Mouse (Mus musculus) heart, adult 18-20 months (tissue): ENCODE data around the gene Syt17. TPM values are rescaled to one million over a fixed set of nuclear protein-coding genes. Genes with fewer than 3 reads are reported as not detected.

Source experiments
- DNase-seq, 2 experiments: peaks; one replicate each; pipeline ENCODE4 v3.0.0; 2021 to 2022; ENCODE audit warnings: mixed read lengths in 1 of 2
- total RNA-seq, 2 experiments: library from RNA; stranded (reverse); gene quantifications; 2 replicates each; pipeline ENCODE4 v1.2.3; 2021

Gene Syt17
- total RNA-seq, 2 experiments from 2014 or later = 0.57 to 1.2 TPM

- DNase-seq = no peak
Observed at GRCm38 (mm10) chr7:118462818-118463762, 15.1 kb upstream of the Syt17 start.

DNA sequence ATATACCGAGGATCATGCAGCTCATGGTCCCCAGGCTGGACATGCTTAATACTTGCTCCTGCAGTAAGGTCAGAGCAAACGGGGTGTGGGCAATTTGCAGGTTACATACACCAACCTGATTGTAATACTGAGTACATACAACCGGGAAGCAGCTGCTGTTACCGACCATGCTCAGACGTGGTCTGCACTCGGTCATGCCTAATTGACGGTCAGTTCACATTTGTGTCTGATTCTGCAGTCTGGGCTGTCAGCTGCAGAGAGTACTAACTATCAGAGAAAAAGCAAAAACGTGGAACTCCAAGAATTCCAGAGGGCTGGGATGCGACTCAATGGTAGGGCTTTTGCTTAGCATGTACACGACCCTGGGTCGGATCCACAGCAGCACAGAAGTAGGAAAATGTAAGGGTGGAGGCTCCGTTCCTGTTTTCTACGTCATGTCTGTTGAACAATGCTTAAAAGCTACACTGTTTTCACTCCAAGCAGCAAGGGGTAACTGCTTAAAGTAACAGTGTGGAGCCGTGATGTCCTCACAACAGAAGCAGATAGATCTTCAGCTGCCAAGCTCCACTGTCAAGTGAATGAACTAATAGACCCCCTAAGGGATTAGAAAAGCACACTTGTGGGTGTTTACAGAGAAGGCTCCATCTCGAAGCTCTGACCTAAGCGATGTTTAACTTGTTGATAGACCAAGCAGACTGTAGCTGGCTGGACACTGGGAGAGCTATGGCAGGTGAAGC is 13.5 kb upstream of the Syt17 start:
- no peak for DNase-seq

- no peak for DNase-seq
Observed at GRCm38 (mm10) chr7:118453722-118454121, 5.7 kb upstream of the Syt17 start.

DNA sequence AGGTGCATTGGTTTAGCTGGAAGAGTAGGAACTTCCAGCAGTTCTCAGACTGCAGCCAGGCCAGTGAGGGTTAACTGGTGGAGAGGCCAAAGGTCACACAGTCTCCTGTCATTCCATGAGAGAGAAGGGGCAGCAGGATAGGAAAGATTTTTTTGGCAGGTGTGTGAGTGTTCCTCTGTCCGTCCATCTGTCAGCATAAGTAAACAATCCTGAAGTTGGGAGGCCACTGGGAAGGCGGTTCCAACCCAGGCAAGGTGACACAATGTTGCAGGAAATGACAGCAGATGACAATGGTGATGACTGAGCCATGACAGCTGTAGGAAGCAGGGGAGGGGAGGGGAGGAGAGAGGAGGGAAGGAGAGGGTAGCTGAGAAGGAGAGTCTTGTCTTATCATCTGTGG is 4.9 kb upstream of the Syt17 start:
- DNase-seq = no peak

GRCm38 (mm10) chr7:118447291-118448133 is 510 bp downstream of the Syt17 start:
- peak; percentile 70 to 73 for DNase-seq

DNA sequence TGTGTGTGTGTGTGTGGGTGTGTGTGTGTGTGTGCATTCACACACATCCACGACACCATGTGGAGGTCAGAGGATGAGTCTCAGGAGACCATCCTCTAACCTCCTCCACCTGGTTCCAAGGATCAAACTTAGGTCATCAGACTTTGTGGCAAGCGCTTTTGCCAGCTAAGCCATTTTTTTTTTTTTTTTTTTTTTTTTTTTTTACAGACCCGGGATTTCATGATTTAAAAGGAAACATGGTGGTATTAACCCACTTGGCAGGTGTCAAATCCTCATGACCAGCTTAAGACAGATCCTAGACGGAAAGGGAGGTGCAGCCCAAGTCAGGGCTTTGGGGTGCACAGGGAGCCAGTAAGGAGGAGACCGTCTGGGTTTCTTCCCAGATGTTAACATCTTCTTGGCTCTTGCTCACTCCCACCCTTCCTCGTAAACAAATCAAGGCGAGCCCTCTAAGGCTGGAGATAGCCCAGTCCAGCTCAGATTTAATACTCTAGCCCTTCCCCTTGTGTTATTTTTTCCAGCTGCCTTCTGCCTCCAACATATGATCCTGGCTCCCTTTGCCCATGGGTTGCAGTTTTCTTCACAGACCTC is 4.0 kb downstream of the Syt17 start:
- DNase-seq = peak in 1 of 2 experiments; percentile 52

- peak in 1 of 2 experiments; percentile 22 for DNase-seq
Observed at GRCm38 (mm10) chr7:118443371-118443770, 4.7 kb downstream of the Syt17 start.

DNA sequence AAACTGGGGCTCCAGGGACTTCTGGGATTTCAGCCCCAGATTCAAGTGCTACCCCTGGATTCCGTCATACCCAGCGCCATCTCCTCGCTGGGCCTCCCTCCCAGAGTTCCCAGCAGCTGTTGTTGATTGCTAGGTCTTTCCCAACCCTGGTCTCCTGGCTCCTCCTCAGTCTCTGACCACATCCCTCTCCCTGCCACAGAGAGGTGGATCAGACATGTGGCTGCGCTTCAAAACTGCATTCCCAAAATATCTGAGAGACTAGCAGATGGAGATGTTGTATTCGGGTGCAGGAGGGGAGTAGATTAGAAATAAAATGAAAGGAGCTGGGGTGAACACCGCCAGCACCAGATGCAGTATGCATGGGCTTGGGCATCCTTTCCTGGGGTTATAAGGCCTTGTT is 6.5 kb downstream of the Syt17 start:
- peak; percentile 70 to 83 for DNase-seq

DNA sequence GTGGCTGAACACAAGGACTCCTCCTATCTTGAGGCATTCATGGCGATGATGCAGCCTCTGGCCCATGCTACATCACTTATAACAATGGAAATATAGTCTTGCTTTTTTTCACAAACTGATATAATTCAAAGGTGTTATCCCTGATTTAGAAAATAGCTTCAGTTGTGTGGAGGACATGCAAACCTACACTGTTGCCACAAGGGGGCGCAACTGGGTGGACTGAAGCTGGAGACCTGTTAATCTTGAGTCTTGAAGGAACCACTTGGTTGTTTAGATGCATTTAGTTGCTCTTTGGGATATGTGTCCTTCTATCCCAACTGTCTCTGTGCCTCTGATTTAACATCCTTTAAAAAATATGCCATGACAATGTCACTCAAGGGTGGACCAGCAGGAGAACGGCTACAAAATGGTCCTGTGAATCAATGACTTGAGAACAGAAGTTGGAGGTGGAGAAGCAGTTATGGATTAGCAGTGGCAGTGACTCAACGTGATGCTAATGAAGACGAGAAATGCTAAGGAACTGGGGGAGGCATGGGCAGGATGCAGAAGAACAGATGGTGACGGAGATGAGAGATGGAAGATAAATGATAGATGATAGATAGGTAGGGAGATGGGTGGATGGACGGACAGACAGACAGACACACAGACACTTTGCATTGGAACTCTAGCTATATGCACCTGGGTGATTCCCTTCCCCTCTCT is 10.8 kb downstream of the Syt17 start:
- peak in 1 of 2 experiments; percentile 67 for DNase-seq

- DNase-seq = no peak
Observed at GRCm38 (mm10) chr7:118428937-118429336, 19.1 kb downstream of the Syt17 start.

- no peak for DNase-seq
Observed at GRCm38 (mm10) chr7:118419491-118420180, 28.4 kb downstream of the Syt17 start.

DNA sequence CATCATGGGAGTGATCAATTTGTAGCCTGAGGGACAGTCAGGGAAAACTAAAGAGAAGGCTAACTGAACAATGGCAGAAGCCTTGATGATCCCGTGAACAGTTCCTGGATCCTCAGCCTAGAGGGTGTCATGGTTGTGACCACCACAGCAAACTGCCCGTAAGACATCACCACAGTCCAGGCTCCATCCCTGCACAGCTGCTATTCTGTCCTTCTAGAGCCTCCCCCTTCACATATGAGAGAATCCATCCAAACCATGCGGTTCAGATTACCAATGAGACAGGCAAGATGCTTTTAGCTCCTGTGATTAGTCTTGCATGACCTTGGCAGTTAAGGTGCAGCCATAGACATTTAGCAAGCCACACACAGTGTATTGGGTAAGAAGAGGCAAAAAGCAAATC is 33.8 kb downstream of the Syt17 start:
- no peak for DNase-seq

DNA sequence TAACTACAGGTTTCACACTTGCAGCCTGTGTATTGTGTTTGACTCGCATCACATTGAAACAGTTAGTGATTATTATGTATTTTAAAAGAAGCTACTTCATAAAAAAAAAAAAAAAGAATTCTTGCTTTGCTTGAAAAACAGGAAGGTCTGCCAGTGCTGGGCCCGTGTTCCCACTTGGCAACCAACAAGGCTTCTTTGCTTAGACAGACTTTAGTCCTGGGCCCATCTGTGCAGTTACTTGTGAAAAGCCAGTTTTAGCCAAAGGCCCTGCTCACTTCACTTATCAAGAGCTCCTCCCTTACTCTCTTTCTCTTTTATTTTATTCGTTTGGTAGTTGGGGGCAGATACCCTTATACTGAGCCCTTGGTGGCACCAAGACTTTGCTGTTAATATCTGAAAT is 36.1 kb downstream of the Syt17 start:
- no peak for DNase-seq

DNA sequence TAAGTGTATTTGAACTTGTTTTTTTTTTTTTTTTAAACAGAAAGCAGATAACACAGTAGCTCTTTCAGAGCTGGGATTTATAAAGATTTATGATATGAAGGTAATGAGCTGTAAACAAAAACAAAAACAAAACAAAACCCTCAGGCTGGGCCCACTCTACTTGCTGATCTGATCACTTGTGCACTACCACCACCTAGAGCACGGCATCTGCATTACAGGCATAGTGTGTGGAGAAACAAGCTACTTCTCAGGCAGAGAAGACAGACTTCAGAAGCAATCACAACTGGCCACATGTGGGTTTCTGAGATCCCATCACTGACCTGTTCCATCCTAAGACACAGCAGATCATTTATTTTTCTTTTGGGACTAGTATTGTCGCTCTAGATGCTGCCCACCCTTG is 38.6 kb downstream of the Syt17 start:
- peak; percentile 12 to 72 for DNase-seq

DNA sequence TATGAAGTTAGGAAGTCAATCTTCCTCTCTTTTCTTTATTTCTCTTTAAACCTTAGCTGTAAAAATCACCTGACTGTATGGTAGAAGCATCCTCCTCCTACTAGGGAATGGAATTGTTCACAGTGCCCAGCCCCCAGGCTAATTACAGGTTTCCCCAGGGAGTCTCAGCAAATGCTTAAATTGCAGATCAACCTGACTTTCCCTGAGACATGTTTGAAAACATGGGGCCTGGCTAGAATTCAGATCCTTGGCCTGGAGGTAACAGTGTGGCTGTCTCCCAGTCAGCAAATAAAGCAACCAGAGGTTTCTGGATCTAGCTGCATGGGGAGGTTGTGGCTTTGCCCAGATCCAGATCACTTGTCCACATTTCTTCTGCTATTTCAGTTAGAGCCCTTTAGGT is 42.8 kb downstream of the Syt17 start:
- DNase-seq = no peak

- DNase-seq = no peak
Observed at GRCm38 (mm10) chr7:118402576-118403022, 45.4 kb downstream of the Syt17 start.

GRCm38 (mm10) chr7:118401949-118402348 is 46.1 kb downstream of the Syt17 start:
- peak in 1 of 2 experiments; percentile 24 for DNase-seq

DNA sequence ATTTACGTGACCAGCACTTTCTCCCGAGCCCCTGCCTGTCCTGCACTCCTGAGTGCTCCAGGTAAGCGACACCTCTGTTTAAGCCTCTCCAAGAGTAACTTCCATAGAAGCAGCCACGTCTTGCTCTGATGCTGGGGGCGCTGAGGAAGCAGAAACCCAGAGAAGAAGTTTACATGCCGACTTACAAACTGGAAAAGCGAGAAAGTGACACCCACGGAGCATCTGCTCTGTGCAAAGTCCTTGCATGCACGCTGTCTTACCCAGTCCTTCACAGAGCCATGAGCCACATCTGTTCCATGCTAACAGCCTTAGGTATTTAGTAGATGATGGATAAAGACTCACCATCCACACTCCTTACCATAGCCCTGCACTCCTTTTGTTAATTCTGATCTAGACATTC is 48.3 kb downstream of the Syt17 start:
- no peak for DNase-seq

DNA sequence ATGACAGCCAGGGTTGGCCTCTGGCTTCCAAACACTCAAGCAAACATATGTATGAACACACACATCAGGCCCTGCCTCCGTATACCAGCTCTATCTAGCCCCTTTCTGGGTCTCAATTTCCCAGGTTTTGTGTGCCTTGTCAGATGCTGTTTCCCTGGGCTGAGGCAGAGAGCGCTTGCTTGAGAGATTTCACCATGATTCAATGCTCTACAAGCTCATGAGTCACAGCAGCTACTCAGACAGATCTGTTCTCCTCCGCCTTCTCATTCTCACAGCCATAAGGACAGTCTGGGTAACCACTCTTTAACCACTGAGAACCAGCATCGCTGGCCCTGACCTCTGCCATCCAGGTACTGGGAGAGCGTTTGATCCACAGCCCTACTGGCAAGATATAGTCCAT is 57.3 kb downstream of the Syt17 start:
- DNase-seq = no peak

DNA sequence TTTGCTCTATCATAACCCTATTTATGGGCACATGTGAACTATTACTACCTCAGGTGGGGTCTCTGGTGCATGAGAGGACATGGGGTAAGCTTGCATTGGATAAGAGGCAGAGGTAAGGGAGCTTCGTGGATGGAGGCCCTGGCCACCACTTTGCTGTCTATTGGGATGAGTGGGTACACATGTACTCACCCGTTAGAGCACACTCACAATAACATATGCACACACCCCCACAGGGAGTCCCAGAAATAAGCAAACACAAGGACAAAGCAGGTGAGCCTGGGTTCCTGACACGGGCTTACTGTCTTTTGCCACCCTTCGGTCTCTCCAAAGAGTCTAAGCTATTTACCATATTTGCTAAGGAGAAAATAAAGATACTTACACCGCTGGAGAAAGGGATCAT is 67.0 kb downstream of the Syt17 start:
- no peak for DNase-seq

GRCm38 (mm10) chr7:118380056-118380455 is 68.0 kb downstream of the Syt17 start:
- DNase-seq = no peak
